Mouse (Mus musculus) megakaryocyte, embryonic 14.5 days (primary cell): ENCODE measurements around the gene Adgrv1.

Experiments
- FLI1 ChIP-seq: IDR thresholded peaks from 2 replicates; pipeline ENCODE4 v1.6.1; 2012; ENCODE audit warnings: low read length, inconsistent platforms, mixed read lengths
- GATA1 ChIP-seq: IDR thresholded peaks from 3 replicates; pipeline ENCODE4 v1.6.1; 2012; ENCODE audit warnings: mixed read lengths, low read length, inconsistent platforms, borderline replicate concordance

GRCm38 (mm10) chr13:81130742-81131524, 502.0 kb downstream of the Adgrv1 start:
- TF ChIP-seq GATA1 (no peak), FLI1 (no peak)
